24 mouse cellular contexts compared by ENCODE assay signal in the genomic region with DNA sequence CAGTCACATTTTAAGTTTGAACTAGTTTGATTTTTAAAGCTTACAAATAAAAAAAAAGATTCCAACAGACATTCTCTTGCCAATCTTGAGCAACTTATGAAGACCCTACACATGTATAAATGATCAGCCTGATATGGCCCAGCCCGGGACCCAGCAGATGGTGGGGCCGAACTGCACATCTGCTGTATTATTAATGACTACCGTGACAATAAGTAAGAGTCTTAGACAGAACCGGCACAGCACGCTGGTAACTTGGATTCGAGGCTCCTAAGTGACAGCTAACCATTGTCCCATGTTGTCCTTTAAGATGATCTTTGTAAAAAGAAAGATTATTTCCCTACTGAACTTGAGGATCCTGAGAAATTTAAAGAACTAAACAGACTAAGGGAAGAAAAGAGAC. TPM values are rescaled to one million over a fixed set of nuclear protein-coding genes. Genes with fewer than 3 reads are reported as not detected.
DNase-seq lines count a peak whose midpoint lies in the region; ATAC-seq and TF ChIP-seq lines count a peak whose summit lies in the region.
"Had no signal": no experiment of that assay in that cellular context is flagged by ENCODE, and none has a peak within 500 bp of the region (broad histone marks: within the 10 kb centered on the region; RNA-seq: fewer than 3 reads in every experiment).

No protein-coding gene starts in this region.

- H3K27ac ChIP-seq in hindbrain, embryonic 10.5 days = peak overlapping the region; percentile 66
- H3K27ac ChIP-seq in hindbrain, embryonic 16.5 days (ENCODE audit: low read depth, low read length) = no peak overlapping the region
- H3K27ac ChIP-seq in spleen, adult 2 months (ENCODE audit: insufficient read depth, low read length) = no peak overlapping the region; the same call in 1 of the 2 replicates
- peak overlapping the region; percentile 99 for H3K27ac ChIP-seq in liver, embryonic 13.5 days
- H3K27ac ChIP-seq: forebrain, embryonic 15.5 days; hindbrain, postnatal 0 days; kidney, embryonic 15.5 days; limb, embryonic 10.5 days; neural tube, embryonic 13.5 days had no signal

- no peak overlapping the region for H3K9ac ChIP-seq in hindbrain, embryonic 16.5 days (ENCODE audit: low read depth, low read length)
- peak overlapping the region; percentile 91 for H3K9ac ChIP-seq in liver, embryonic 13.5 days
- H3K9ac ChIP-seq: forebrain, embryonic 15.5 days; kidney, embryonic 15.5 days; neural tube, embryonic 13.5 days had no signal

- H3K9me3 ChIP-seq in hindbrain, embryonic 10.5 days = no peaks in the 10 kb centered on the region
- no peaks in the 10 kb centered on the region for H3K9me3 ChIP-seq in hindbrain, embryonic 16.5 days (ENCODE audit: control insufficient read depth, low read length)
- H3K9me3 ChIP-seq in liver, embryonic 13.5 days (replicated peaks) = no peaks in the 10 kb centered on the region
- H3K9me3 ChIP-seq: forebrain, embryonic 15.5 days; kidney, embryonic 15.5 days; limb, embryonic 10.5 days; neural tube, embryonic 13.5 days had no signal

- H3K4me1 ChIP-seq in hindbrain, embryonic 10.5 days (replicated peaks) = peaks cover 9% of the 10 kb centered on the region
- H3K4me1 ChIP-seq in hindbrain, embryonic 16.5 days (ENCODE audit: control insufficient read depth, insufficient read depth, low read depth, low read length) = no peaks in the 10 kb centered on the region
- no peaks in the 10 kb centered on the region for H3K4me1 ChIP-seq in spleen, adult 2 months (ENCODE audit: control insufficient read depth, insufficient read depth, insufficient read length)
- H3K4me1 ChIP-seq in liver, embryonic 13.5 days (replicated peaks) = peaks cover 73% of the 10 kb centered on the region
- H3K4me1 ChIP-seq: forebrain, embryonic 15.5 days; kidney, embryonic 15.5 days; limb, embryonic 10.5 days; neural tube, embryonic 13.5 days had no signal

- no peaks in the 10 kb centered on the region for H3K36me3 ChIP-seq in hindbrain, embryonic 10.5 days
- no peaks in the 10 kb centered on the region for H3K36me3 ChIP-seq in hindbrain, embryonic 16.5 days (ENCODE audit: control insufficient read depth, insufficient read depth, low read length)
- no peaks in the 10 kb centered on the region for H3K36me3 ChIP-seq in spleen, adult 2 months (ENCODE audit: control insufficient read depth, insufficient read depth, low read length)
- H3K36me3 ChIP-seq in liver, embryonic 13.5 days = peaks cover 45% of the 10 kb centered on the region
- H3K36me3 ChIP-seq: forebrain, embryonic 15.5 days; kidney, embryonic 15.5 days; limb, embryonic 10.5 days; neural tube, embryonic 13.5 days had no signal

- no peak for TF ChIP-seq POLR2A in spleen, adult 2 months (IDR thresholded peaks at IDR 0.05; ENCODE audit: low read depth, low read length)

- no peak for DNase-seq in hindbrain, embryonic 10.5 days (ENCODE audit: low spot score)
- no peak for DNase-seq in spleen, adult 2 months (ENCODE audit: low read depth in 1 of 2, low spot score in 2 of 2)
- DNase-seq in spleen, adult 12 weeks (ENCODE audit: low spot score) = no peak
- DNase-seq in liver, embryonic 13.5 days = no peak
- DNase-seq in spleen, postnatal 10 days (ENCODE audit: low spot score in 2 of 2) = no peak
- DNase-seq: adrenal gland, adult 8-10 months; cerebellum, adult 9-10 months; heart, adult 18-20 months; heart, postnatal 14 days; kidney, postnatal 4 days; layer of hippocampus, adult 9-11 months; lung, adult 18-20 months; lung, postnatal 36 days; right cerebral cortex, postnatal 25 days had no signal

- ATAC-seq in hindbrain, embryonic 16.5 days = no peak
- ATAC-seq in liver, embryonic 13.5 days (ENCODE audit: low read depth) = no peak
- no peak for ATAC-seq in frontal cortex, adult (ENCODE audit: low TSS enrichment)
- ATAC-seq: forebrain, embryonic 15.5 days; hindbrain, postnatal 0 days; intestine, postnatal 0 days; Patski had no signal

- peaks cover 11% of the 10 kb centered on the region; the same call in 1 of the 2 replicates for H3K27me3 ChIP-seq in hindbrain, embryonic 10.5 days (ENCODE audit: insufficient read depth, poor library complexity, severe bottlenecking)
- H3K27me3 ChIP-seq in hindbrain, embryonic 16.5 days (replicated peaks; ENCODE audit: control insufficient read depth, insufficient read depth, low read length) = no peaks in the 10 kb centered on the region
- no peaks in the 10 kb centered on the region for H3K27me3 ChIP-seq in spleen, adult 2 months (ENCODE audit: control insufficient read depth, insufficient read depth, low read length)
- no peaks in the 10 kb centered on the region for H3K27me3 ChIP-seq in liver, embryonic 13.5 days
- H3K27me3 ChIP-seq: forebrain, embryonic 15.5 days; kidney, embryonic 15.5 days; neural tube, embryonic 13.5 days had no signal

- WGBS in hindbrain, embryonic 10.5 days = 61% methylated on average over 6 of the region's 6 CpGs
- WGBS in hindbrain, embryonic 16.5 days = 37% methylated on average over 6 of the region's 6 CpGs
- WGBS in spleen, adult 2 months = 82% methylated on average over 6 of the region's 6 CpGs
- WGBS in liver, embryonic 13.5 days (ENCODE audit: insufficient replicate concordance) = 14% methylated on average over 6 of the region's 6 CpGs

- no peak overlapping the region for H3K4me2 ChIP-seq in hindbrain, embryonic 16.5 days (ENCODE audit: low read length)
- peak overlapping the region; percentile 78 for H3K4me2 ChIP-seq in liver, embryonic 13.5 days
- H3K4me2 ChIP-seq: forebrain, embryonic 15.5 days; kidney, embryonic 15.5 days; neural tube, embryonic 13.5 days had no signal

- peak overlapping the region; percentile 7; the same call in 1 of the 2 replicates for H3K4me3 ChIP-seq in hindbrain, embryonic 10.5 days
- H3K4me3 ChIP-seq in hindbrain, embryonic 16.5 days (ENCODE audit: low read length) = no peak overlapping the region
- peak overlapping the region; percentile 41; the same call in 1 of the 2 replicates for H3K4me3 ChIP-seq in spleen, adult 2 months (ENCODE audit: extremely low read depth, insufficient read depth, insufficient read length)
- peak overlapping the region; percentile 77 for H3K4me3 ChIP-seq in liver, embryonic 13.5 days (replicated peaks)
- H3K4me3 ChIP-seq: forebrain, embryonic 15.5 days; kidney, embryonic 15.5 days; limb, embryonic 10.5 days; neural tube, embryonic 13.5 days had no signal

- TF ChIP-seq CTCF in spleen, adult 2 months (IDR thresholded peaks at IDR 0.05; ENCODE audit: extremely low read depth, insufficient read depth, insufficient read length, insufficient replicate concordance) = no peak

RNA-seq across cellular contexts. Expression of gene Ermap, which starts 0.4 kb away (rescaled TPM):
- 7.0 and 12.1 TPM in 2 replicates for polyA plus RNA-seq in hindbrain, embryonic 10.5 days (2016; fragmentation: Nextera tagmentation; extraction: Ambion mirVana)
- polyA plus RNA-seq in hindbrain, embryonic 16.5 days (2015; fragmentation: Nextera tagmentation; extraction: Ambion mirVana) = 0.33 and 0.70 TPM in 2 replicates
- polyA plus RNA-seq in spleen, adult 2 months (2012; rRNA removed) = 52.3 and 53.8 TPM in 2 replicates
- polyA plus RNA-seq in liver, embryonic 13.5 days (2015; fragmentation: Nextera tagmentation; extraction: Ambion mirVana) = 329 and 341 TPM in 2 replicates
- polyA plus RNA-seq: Patski had no signal

RNA-seq across cellular contexts. Expression of gene Svbp, which starts 5.7 kb away (rescaled TPM):
- polyA plus RNA-seq in hindbrain, embryonic 10.5 days (2016; fragmentation: Nextera tagmentation; extraction: Ambion mirVana) = 149 and 182 TPM in 2 replicates
- polyA plus RNA-seq in hindbrain, embryonic 16.5 days (2015; fragmentation: Nextera tagmentation; extraction: Ambion mirVana) = 197 and 201 TPM in 2 replicates
- 23.0 and 24.8 TPM in 2 replicates for polyA plus RNA-seq in spleen, adult 2 months (2012; rRNA removed)
- 121 and 130 TPM in 2 replicates for polyA plus RNA-seq in liver, embryonic 13.5 days (2015; fragmentation: Nextera tagmentation; extraction: Ambion mirVana)

RNA-seq across cellular contexts. Expression of gene Zfp691, which starts 15.4 kb away (rescaled TPM):
- polyA plus RNA-seq in hindbrain, embryonic 10.5 days (2016; fragmentation: Nextera tagmentation; extraction: Ambion mirVana) = 10.0 and 11.0 TPM in 2 replicates
- polyA plus RNA-seq in hindbrain, embryonic 16.5 days (2015; fragmentation: Nextera tagmentation; extraction: Ambion mirVana) = 2.9 and 5.6 TPM in 2 replicates
- polyA plus RNA-seq in spleen, adult 2 months (2012; rRNA removed) = 10.2 and 10.4 TPM in 2 replicates
- 2.8 and 2.9 TPM in 2 replicates for polyA plus RNA-seq in liver, embryonic 13.5 days (2015; fragmentation: Nextera tagmentation; extraction: Ambion mirVana)

RNA-seq across cellular contexts. Expression of gene Tmem269, which starts 28.6 kb away (rescaled TPM):
- 0.25 TPM in 1 of 2 replicates, not detected in the other for polyA plus RNA-seq in hindbrain, embryonic 10.5 days (2016; fragmentation: Nextera tagmentation; extraction: Ambion mirVana)
- 0.20 and 0.46 TPM in 2 replicates for polyA plus RNA-seq in hindbrain, embryonic 16.5 days (2015; fragmentation: Nextera tagmentation; extraction: Ambion mirVana)
- polyA plus RNA-seq in spleen, adult 2 months (2012; rRNA removed) = 0.06 and 0.07 TPM in 2 replicates
- not detected in 2 replicates for polyA plus RNA-seq in liver, embryonic 13.5 days (2015; fragmentation: Nextera tagmentation; extraction: Ambion mirVana)
- polyA plus RNA-seq: embryonic facial prominence, embryonic 11.5 days; kidney, embryonic 15.5 days; limb, embryonic 10.5 days; neural tube, embryonic 13.5 days; Patski had no signal

RNA-seq across cellular contexts. Expression of gene AU022252, which starts 43.1 kb away (rescaled TPM):
- 42.0 and 43.5 TPM in 2 replicates for polyA plus RNA-seq in hindbrain, embryonic 10.5 days (2016; fragmentation: Nextera tagmentation; extraction: Ambion mirVana)
- 23.3 and 24.5 TPM in 2 replicates for polyA plus RNA-seq in hindbrain, embryonic 16.5 days (2015; fragmentation: Nextera tagmentation; extraction: Ambion mirVana)
- 2.3 and 2.7 TPM in 2 replicates for polyA plus RNA-seq in spleen, adult 2 months (2012; rRNA removed)
- 16.1 and 16.5 TPM in 2 replicates for polyA plus RNA-seq in liver, embryonic 13.5 days (2015; fragmentation: Nextera tagmentation; extraction: Ambion mirVana)

Comparison
In these comparisons a context has a peak if more than half of its experiments do, and no peak if none do; other contexts are left out.
1. H3K27ac ChIP-seq: peak in hindbrain, embryonic 10.5 days (single experiment) and liver, embryonic 13.5 days (single experiment); none in hindbrain, embryonic 16.5 days (single experiment) and spleen, adult 2 months (single experiment).